Mouse (Mus musculus) C2C12 (cell line): ENCODE results near the gene Myh11. TPM values are rescaled to one million over a fixed set of nuclear protein-coding genes. Genes with fewer than 3 reads are reported as not detected.

Experiments
- H3K27me3 ChIP-seq: one replicate; pipeline ENCODE4 v1.6.1; 2011; ENCODE audit not compliant: control insufficient read depth, insufficient read depth, insufficient read length
- H3K36me3 ChIP-seq: one replicate; pipeline ENCODE4 v1.6.1; 2011; ENCODE audit not compliant: control insufficient read depth, insufficient read depth
- H3K4me3 ChIP-seq: one replicate; pipeline ENCODE4 v1.5.1; 2011; ENCODE audit warnings: mild to moderate bottlenecking, control low read depth; ENCODE audit not compliant: poor library complexity, insufficient read depth, severe bottlenecking
- H3K79me2 ChIP-seq: one replicate; pipeline ENCODE4 v1.6.1; 2011; ENCODE audit not compliant: control insufficient read depth, insufficient read depth
- H3K79me3 ChIP-seq: one replicate; pipeline ENCODE4 v1.6.1; 2011; ENCODE audit warnings: low read depth, control low read depth
- H3ac ChIP-seq: one replicate; pipeline ENCODE3; 2011; ENCODE audit warnings: low read depth; ENCODE audit not compliant: control insufficient read depth, insufficient read length
- CEBPB ChIP-seq: IDR thresholded peaks from one replicate; pipeline ENCODE4 v1.6.1; 2011; ENCODE audit warnings: low read depth, mild to moderate bottlenecking, control low read depth, moderate library complexity
- CTCF ChIP-seq: IDR thresholded peaks from one replicate; pipeline ENCODE4 v1.5.1; 2011; ENCODE audit not compliant: control insufficient read depth, insufficient read depth, insufficient read length
- FOSL1 ChIP-seq: IDR thresholded peaks from one replicate; pipeline ENCODE4 v1.8.0; 2011; ENCODE audit warnings: mild to moderate bottlenecking, low read length; ENCODE audit not compliant: poor library complexity, insufficient read depth, severe bottlenecking
- MAX ChIP-seq: IDR thresholded peaks from one replicate; pipeline ENCODE4 v1.6.1; 2011; ENCODE audit warnings: mild to moderate bottlenecking, control low read depth
- MYOD1 ChIP-seq: IDR thresholded peaks from one replicate; pipeline ENCODE4 v1.6.1; 2011; ENCODE audit warnings: low read depth; ENCODE audit not compliant: control insufficient read depth, insufficient read length
- MYOG ChIP-seq: IDR thresholded peaks from one replicate; pipeline ENCODE4 v1.6.1; 2011; ENCODE audit not compliant: control insufficient read depth, insufficient read length; ENCODE audit errors: extremely low read depth
- USF1 ChIP-seq: IDR thresholded peaks from one replicate; pipeline ENCODE4 v1.6.1; 2011; ENCODE audit warnings: low read depth, mild to moderate bottlenecking, control low read depth, moderate library complexity
- long read RNA-seq, 2 experiments: library from polyadenylated mRNA; unstranded; transcript quantifications; one replicate each; pipeline ENCODE4 v2.0.0; 2019 to 2020
- polyA plus RNA-seq: library from polyadenylated mRNA; unstranded; fragments of >200 nt; fragmentation: generic; extraction: Trizol; gene quantifications from one replicate; pipeline ENCODE4 v1.2.1, GENCODE M21; 2012; ENCODE audit warnings: missing spikeins

The Myh11 gene
- 0.01 TPM for polyA plus RNA-seq
- long read RNA-seq, experiment 1 = 0 reads
- long read RNA-seq, experiment 2, partial matches to known transcripts = 0 of 2 reads
- long read RNA-seq, experiment 2, other reads (novel, unspliced or antisense) = 2 of 2 reads

DNA sequence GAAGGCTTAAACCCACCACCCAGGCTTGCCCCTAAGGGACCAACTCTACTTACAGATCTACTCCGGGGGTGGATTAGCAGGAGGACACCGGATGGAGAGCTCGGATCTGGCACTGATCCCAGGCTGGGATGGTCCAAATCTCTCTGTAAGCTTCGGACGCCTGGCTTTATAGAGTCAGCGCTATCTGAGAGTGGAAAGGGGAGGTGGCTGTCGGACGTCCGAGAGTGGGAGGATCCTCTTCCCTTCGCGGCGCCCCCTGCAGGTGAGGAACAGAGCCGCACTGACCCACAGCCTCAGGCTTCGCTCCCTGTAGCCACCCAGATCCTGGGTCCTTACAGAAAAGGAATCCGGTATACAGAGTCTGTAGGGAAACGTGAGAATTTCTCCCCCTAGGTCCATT is at the start of gene Myh11:
Gene Myh11 (minus strand): TSS at position 150 of the 400 bp plus-strand sequence.
- Histone ChIP-seq H3K79me3 (no peaks in the 10 kb centered on the region), H3K27me3 (peaks cover 4% of the 10 kb centered on the region), H3K79me2 (no peaks in the 10 kb centered on the region), H3K36me3 (no peaks in the 10 kb centered on the region), H3ac (no peak within 1 kb of the TSS), H3K4me3 (no peak within 1 kb of the TSS)
- no peak for TF ChIP-seq MYOD1
- TF ChIP-seq MYOG = no peak

DNA sequence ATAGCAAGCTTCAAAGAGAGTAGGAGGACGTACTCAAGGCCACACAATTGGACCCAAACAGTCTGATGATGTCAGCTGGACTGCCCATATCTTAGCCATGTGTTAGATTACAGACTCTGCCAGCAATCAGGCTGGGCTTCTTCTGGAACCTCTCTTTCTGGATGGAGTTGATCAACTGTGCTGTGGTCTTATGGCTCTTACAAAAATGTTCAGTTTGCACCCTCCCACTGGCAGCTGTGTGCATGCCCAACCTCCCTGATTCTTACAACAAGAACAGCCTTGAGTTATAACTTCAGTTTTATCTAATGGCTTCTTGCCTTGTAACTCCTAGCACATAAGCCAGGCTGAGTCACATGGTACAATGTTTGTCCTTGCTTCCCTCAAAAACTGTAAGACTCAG is 37.0 kb upstream of the Myh11 start:
- H3ac ChIP-seq = no peak overlapping the region
- no peaks in the 10 kb centered on the region for H3K36me3 ChIP-seq
- H3K79me2 ChIP-seq = no peaks in the 10 kb centered on the region
- TF ChIP-seq MYOD1 = no peak
- no peak for TF ChIP-seq MYOG
- TF ChIP-seq CTCF = no peak
- TF ChIP-seq USF1 = no peak
- no peak for TF ChIP-seq MAX
- no peak for TF ChIP-seq CEBPB
- no peak for TF ChIP-seq FOSL1
- H3K4me3 ChIP-seq = no peak overlapping the region
- H3K27me3 ChIP-seq = no peaks in the 10 kb centered on the region
- no peaks in the 10 kb centered on the region for H3K79me3 ChIP-seq

DNA sequence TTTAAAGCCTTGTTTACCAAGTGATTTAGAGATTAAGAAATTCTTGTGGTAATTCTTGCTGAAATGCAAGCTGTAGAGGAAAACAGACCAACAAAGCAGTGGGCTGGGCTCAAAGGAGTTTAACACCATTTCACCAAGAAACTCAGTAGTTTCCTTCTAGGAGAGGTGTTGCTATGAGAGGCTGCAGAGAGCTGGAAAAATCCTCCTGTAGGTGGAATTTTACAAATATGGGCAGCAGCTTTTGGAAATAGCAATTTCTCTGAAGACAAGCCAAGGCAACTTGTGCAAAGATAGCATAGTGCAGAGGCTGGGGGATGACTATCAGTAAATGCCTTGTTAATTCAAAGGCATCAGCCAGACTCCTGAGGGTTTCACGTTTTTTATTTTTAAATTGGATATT is 29.3 kb upstream of the Myh11 start:
- peaks cover 15% of the 10 kb centered on the region for H3K79me3 ChIP-seq
- no peaks in the 10 kb centered on the region for H3K27me3 ChIP-seq
- H3K79me2 ChIP-seq = peaks cover 16% of the 10 kb centered on the region
- no peak overlapping the region for H3ac ChIP-seq
- no peaks in the 10 kb centered on the region for H3K36me3 ChIP-seq
- no peak overlapping the region for H3K4me3 ChIP-seq
- TF ChIP-seq MYOD1 (no peak), FOSL1 (no peak), CTCF (no peak), CEBPB (no peak)

DNA sequence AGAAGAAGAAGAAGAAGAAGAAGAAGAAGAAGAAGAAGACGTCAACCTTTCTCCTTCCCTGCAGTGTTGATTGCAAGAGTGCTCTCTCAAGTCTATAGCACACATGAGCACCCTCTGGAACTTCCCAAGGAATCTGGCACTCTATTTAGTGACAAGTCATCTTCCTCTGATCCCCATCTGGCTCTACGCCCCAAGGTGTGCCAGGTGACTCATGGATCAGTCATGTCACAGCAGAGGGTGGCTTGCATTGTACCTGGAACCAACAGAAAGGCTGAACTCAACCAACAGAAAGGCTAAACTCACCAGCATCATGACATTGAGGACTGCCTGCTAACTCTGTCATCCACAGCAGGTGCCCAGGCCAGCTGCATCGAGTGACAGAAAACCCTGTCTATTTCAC is 28.5 kb upstream of the Myh11 start:
- no peak overlapping the region for H3K4me3 ChIP-seq
- TF ChIP-seq USF1 (no peak), MYOG (no peak), CEBPB (no peak), FOSL1 (no peak), MAX (no peak), CTCF (no peak), MYOD1 (no peak)
- peaks cover 24% of the 10 kb centered on the region for H3K79me2 ChIP-seq
- H3K27me3 ChIP-seq = no peaks in the 10 kb centered on the region
- peaks cover 23% of the 10 kb centered on the region for H3K79me3 ChIP-seq
- no peak overlapping the region for H3ac ChIP-seq
- H3K36me3 ChIP-seq = no peaks in the 10 kb centered on the region

DNA sequence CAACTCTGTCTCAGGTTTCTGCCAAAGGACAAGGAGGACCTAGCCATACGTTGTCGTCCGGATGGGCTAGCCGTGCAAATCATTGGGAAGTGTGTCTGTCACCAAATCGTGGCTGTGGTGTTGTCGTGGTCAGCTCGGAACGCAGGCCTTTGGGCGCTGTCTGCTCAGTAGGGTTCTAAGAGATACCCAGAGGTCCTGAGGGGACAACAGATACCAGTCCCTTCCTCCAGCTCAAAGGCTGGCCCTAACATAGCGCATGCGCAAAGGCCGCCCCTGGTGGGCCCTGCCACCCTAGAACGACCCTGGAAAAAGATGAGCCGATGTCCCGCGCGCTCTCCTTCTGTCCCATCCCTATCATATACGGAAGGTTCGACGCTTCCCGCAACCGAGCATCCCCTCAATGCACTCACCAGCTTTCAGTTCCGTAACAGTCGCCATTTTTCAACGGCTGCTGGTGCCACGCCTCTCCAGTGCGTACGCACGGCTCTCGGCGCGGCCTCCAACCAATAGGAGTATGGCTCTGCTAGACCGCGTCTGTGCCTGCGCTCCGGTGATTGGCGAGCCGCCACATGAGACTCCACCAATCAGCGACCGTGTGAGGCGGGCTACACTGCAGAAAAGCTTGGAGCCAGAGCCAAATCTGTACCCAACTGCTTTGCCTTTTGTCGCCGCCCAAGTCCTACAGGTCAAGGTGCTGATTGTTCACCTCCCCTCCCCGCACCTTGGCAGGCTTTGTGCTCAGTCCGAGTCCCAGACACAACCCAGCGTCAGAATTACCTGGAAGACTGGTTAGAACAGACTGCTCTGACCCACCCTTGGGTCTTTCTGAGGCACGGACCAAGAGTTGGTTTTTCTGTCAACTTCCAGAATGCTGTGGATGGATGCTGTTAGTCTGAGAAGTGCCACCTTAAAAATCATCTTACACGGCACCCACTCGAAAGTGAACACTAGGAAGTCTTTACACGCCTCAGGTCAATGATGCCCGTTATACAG is 26.0 kb upstream of the Myh11 start, which contains the start of gene Fopnl:
Gene Fopnl (minus strand): TSS at position 522 of the 993 bp plus-strand sequence.
- H3K79me2 ChIP-seq = peaks cover 39% of the 10 kb centered on the region
- TF ChIP-seq MAX = peak; percentile 33
- no peak for TF ChIP-seq MYOD1
- peaks cover 31% of the 10 kb centered on the region for H3K79me3 ChIP-seq
- peaks cover 14% of the 10 kb centered on the region for H3K36me3 ChIP-seq
- H3ac ChIP-seq = peak within 1 kb of the TSS; percentile 56
- H3K4me3 ChIP-seq = peak within 1 kb of the TSS; percentile 69
- no peaks in the 10 kb centered on the region for H3K27me3 ChIP-seq

DNA sequence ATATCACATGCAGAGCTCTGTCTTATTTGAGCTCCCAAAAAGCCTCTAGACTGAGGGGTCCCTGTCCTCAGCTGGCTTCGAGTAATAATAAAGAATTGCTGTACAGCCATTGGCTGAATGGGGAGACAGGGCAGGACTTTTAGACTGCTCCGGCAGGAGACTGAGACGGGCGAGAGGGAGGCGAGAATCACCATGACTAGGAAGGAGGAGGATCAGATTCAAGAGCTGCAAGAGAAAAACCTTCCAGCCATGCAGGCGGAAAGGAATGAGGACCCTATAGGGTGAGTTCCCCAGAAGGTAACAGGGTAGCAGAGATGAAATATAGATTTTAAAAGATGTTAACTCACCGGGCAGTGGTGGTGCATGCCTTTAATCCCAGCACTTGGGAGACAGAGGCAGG is 21.7 kb upstream of the Myh11 start:
- H3K4me3 ChIP-seq = no peak overlapping the region
- TF ChIP-seq FOSL1 = no peak
- TF ChIP-seq USF1 = no peak
- TF ChIP-seq MYOG = no peak
- peaks cover 46% of the 10 kb centered on the region for H3K36me3 ChIP-seq
- no peaks in the 10 kb centered on the region for H3K27me3 ChIP-seq
- H3K79me3 ChIP-seq = peaks cover 36% of the 10 kb centered on the region
- H3ac ChIP-seq = no peak overlapping the region
- peaks cover 47% of the 10 kb centered on the region for H3K79me2 ChIP-seq
